Mouse (Mus musculus) MEL (cell line): ENCODE measurements at regions not wholly inside any gene's neighbourhood (a gene's known extent, or its start where the extent isn't known, plus 50 kb on each side); places are given as distances from the start of the nearest gene placed in this dataset.

Experiments used
- POLR2A ChIP-seq, 2 experiments: IDR thresholded peaks; 2 replicates each; pipeline ENCODE4 v1.6.1; 2011 to 2012; ENCODE audit warnings: low read length in 2 of 2, mild to moderate bottlenecking in 2 of 2, control low read depth in 1 of 2, improper control_type of control experiment in 1 of 2, low read depth in 1 of 2, moderate library complexity in 1 of 2; ENCODE audit not compliant: control insufficient read depth in 1 of 2, insufficient read depth in 1 of 2, poor library complexity in 1 of 2
- USF1 ChIP-seq: IDR thresholded peaks from 2 replicates; pipeline ENCODE4 v1.6.1; 2014; ENCODE audit warnings: low read depth, mild to moderate bottlenecking, inconsistent platforms, low read length, improper control_type of control experiment, moderate library complexity

- TF ChIP-seq POLR2A (IDR thresholded peaks at IDR 0.05; ENCODE audit: control insufficient read depth in 1 of 2, insufficient read depth in 1 of 2, low read depth in 1 of 2, low read length in 2 of 2, poor library complexity in 1 of 2) (no peak), USF1 (no peak)
These were observed 263.9 kb downstream of the Kctd12 start for GRCm38 (mm10) chr14:102718558-102718957.
